Mouse (Mus musculus) stomach, postnatal 0 days (tissue): Measurements from ENCODE around the gene Gm17324.

Experiments used
- CTCF ChIP-seq: IDR thresholded peaks from 2 replicates; pipeline ENCODE4 v1.5.1; 2016; ENCODE audit warnings: antibody characterized with exemption, low read depth, mild to moderate bottlenecking, moderate library complexity
- EP300 ChIP-seq: optimal IDR thresholded peaks from 2 replicates; pipeline ENCODE3; 2016; ENCODE audit warnings: antibody characterized with exemption

DNA sequence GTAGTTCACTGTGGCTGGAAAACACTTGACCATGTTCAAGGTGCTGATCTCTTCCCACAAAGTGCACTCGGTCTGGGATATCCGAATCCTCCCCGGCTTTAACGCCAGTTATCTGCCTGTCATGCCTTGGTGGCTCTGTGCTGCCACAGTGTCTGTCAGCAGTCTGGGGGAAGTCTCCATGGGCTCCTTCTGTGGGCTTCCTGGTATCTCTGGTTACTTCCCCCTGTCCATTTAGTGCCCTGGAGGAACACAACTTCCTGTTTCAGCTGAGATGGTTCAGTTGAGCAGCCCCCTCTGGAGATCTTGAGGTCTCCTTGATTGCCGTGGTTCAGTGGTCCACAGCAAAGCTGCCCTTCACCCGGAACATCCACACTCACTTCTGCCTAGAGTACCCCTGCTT is 20.4 kb downstream of the Gm17324 start:
- TF ChIP-seq EP300 (no peak), CTCF (no peak)
